Mouse (Mus musculus) limb, embryonic 10.5 days (tissue): ENCODE data around the gene 2310057N15Rik. TPM values are rescaled to one million over a fixed set of nuclear protein-coding genes. Genes with fewer than 3 reads are reported as not detected.

Experiments used
- polyA plus RNA-seq: library from polyadenylated mRNA; unstranded; fragments of >200 nt; fragmentation: Nextera tagmentation; extraction: Ambion mirVana; gene quantifications from 2 replicates; pipeline ENCODE4 v1.2.1, GENCODE M21; 2016

Gene 2310057N15Rik
- polyA plus RNA-seq, 1 experiment from 2014 or later, result not detected

Other genes starting within 250 kb of the 2310057N15Rik start
- 1.4 and 1.5 TPM in 2 replicates for gene Cldn8, start 211.0 kb downstream of the 2310057N15Rik start, polyA plus RNA-seq
- gene Krtap24-1, start 161.9 kb downstream of the 2310057N15Rik start, polyA plus RNA-seq, result not detected in 2 replicates
- gene 2310079G19Rik, start 146.5 kb downstream of the 2310057N15Rik start, polyA plus RNA-seq, result not detected in 2 replicates
- gene Krtap26-1, start 126.4 kb downstream of the 2310057N15Rik start, polyA plus RNA-seq, result not detected in 2 replicates
- gene Krtap27-1, start 102.5 kb downstream of the 2310057N15Rik start, polyA plus RNA-seq, result not detected in 2 replicates
- not detected in 2 replicates for gene 2310061N02Rik, start 66.2 kb downstream of the 2310057N15Rik start, polyA plus RNA-seq
- not detected in 2 replicates for gene Krtap13-1, start 45.3 kb downstream of the 2310057N15Rik start, polyA plus RNA-seq
- not detected in 2 replicates for gene Krtap13, start 22.6 kb downstream of the 2310057N15Rik start, polyA plus RNA-seq
- gene 2310034C09Rik, start 15.4 kb downstream of the 2310057N15Rik start, polyA plus RNA-seq, result not detected in 2 replicates
- not detected in 2 replicates for gene Gm5965, start 3.7 kb upstream of the 2310057N15Rik start, polyA plus RNA-seq
- gene Gm20741, start 38.0 kb upstream of the 2310057N15Rik start, polyA plus RNA-seq, result not detected in 2 replicates
- gene Krtap15, start 46.0 kb upstream of the 2310057N15Rik start, polyA plus RNA-seq, result not detected in 2 replicates
- not detected in 2 replicates for gene Krtap14, start 51.9 kb upstream of the 2310057N15Rik start, polyA plus RNA-seq
- gene Krtap19-1, start 95.2 kb upstream of the 2310057N15Rik start, polyA plus RNA-seq, result not detected in 2 replicates
- not detected in 2 replicates for gene Krtap19-2, start 100.1 kb upstream of the 2310057N15Rik start, polyA plus RNA-seq
- gene Krtap19-3, start 103.8 kb upstream of the 2310057N15Rik start, polyA plus RNA-seq, result not detected in 2 replicates
- gene Krtap19-4, start 110.9 kb upstream of the 2310057N15Rik start, polyA plus RNA-seq, result not detected in 2 replicates
- not detected in 2 replicates for gene Krtap19-5, start 122.3 kb upstream of the 2310057N15Rik start, polyA plus RNA-seq
- gene Krtap19-9b, start 158.1 kb upstream of the 2310057N15Rik start, polyA plus RNA-seq, result not detected in 2 replicates
- gene Krtap16-3, start 188.7 kb upstream of the 2310057N15Rik start, polyA plus RNA-seq, result not detected in 2 replicates
- gene Krtap22-2, start 236.6 kb upstream of the 2310057N15Rik start, polyA plus RNA-seq, result not detected in 2 replicates
- not detected in 2 replicates for gene Gm10229, start 241.1 kb upstream of the 2310057N15Rik start, polyA plus RNA-seq